Mouse (Mus musculus): ENCODE data around the gene Chst13. TPM values are rescaled to one million over a fixed set of nuclear protein-coding genes. Genes with fewer than 3 reads are reported as not detected.

The Chst13 gene
- total RNA-seq, 2 experiments from 2014 or later = 0.20 TPM; not detected in 1

DNA sequence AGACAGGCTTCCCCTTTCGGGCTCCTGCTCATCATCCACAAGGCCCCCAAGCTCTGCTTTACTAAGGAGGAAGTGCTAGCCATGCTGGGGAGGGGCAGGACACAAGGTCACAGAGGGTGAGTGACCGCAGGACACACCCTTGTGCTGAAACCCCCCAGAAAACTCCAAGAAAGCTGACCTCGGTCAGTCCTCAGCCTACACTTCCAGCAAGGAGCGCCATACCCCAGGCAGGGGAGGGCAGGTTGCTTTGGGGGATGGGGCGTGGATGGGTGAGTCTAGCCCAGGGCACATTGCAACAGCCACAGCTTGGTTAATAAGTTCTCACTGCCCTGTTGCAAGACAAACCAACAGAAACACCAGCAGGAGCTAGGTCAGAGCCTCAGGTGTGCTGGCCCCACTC, 4.6 kb downstream of the Chst13 start:
- no peak for DNase-seq (ENCODE audit: low spot score in 2 of 2)

DNA sequence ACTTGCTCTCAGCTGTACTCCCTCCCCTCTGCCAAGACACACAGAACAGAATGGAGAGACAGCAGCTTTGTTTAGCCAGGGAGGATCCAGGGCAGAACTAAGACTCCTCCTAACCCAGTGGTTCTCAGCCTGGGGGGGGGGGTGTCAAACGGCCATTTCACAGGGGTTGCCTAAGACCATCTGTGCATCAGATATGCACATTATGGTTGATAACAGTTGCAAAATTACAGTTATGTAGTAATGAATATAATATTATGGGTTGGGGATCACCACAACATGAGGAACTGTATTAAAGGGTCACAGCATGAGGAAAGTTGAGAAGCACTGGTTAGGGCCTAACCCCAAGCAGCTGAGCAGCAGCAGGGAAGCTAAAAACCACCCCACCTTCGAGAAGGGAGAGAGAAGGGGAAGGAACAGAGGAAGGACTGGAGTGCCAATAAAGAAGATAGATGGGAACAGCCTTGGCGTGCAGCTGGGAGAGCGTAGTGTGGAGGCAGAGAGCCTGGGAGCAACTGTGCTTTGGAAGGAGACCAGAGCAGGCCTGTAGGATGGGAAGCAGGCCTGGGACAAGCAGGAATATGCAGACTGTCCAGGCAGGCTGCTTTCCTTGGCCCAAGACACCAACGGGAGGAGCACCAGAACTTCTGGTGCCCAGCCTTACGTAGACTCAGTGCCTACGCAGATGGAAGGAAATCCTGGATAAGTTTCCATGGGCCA, 5.4 kb downstream of the Chst13 start:
- no peak for DNase-seq (ENCODE audit: low spot score in 2 of 2)

DNA sequence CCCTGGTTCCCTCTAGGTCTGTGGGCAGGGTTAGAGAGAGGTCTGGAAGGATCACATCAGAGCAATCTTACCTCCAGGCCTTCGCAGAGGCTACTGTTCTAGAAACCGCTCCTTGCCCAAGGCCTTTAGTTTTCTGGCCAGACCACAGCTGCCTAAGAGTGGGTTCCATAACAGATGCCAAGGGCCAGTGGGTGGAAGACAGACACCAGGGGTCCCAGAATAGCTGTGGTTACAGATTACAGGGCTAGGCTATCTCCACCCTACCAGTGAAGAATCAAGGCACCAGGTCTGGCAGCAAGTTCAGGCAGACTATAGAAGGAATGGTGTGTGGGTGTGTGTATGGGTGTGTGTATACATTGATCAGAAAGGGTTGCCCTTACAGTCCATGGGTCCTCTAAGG, 6.0 kb downstream of the Chst13 start:
- no peak for DNase-seq (ENCODE audit: low spot score in 2 of 2)

DNA sequence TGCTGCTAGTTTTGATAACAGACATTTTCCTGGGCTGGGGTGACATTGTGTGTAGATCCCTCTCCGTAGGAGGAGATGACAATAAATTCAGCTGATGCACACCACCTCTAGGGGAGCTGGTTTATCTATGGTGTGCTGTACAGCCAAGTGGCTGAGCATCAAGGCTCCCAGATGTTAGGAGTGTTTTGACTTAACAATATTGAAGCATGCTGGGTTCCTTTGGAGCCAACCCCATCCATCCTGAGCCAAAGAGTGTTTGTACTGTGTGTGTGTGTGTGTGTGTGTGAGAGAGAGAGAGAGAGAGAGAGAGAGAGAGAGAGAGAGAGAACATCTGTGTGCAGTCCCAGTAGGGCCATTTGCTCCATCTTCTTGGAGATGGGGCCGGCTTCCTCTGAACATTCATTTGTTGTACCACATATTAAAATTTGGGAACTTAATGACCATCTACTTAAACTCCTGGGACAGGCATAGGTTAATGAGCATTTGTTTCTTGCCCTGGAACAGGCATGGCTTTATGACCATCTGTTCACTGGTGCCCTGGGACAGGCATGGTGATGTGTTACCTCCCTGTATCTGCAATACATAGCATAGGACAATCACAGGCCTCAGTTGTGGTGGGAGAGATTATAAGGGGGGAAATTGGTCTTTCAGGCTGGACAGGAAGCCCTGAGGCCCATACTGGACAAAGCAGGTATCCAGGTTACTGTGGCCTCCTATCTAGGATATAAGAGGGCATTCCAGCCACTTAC, 7.3 kb downstream of the Chst13 start:
- DNase-seq (ENCODE audit: low spot score in 2 of 2) = no peak

DNA sequence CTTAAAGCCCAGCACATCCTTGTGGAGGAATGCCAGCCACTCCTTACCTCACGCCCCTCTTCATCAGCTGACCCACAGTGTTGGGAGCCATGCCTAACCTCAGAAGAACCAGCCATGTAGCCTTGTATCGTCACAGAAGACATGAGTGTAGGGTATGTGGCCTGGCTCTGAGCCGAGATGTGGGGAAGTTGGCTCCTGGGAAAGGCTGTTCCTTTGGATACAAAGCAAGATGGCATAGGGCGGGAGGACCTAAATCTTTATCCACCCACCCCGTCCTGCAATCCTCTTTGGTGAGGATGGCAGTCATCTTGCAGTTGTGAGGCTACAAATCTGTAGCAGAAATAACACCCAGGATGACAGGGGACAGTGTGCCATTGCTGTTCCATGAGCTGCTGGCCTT, 9.0 kb downstream of the Chst13 start:
- no peak for DNase-seq (ENCODE audit: low spot score in 2 of 2)

DNA sequence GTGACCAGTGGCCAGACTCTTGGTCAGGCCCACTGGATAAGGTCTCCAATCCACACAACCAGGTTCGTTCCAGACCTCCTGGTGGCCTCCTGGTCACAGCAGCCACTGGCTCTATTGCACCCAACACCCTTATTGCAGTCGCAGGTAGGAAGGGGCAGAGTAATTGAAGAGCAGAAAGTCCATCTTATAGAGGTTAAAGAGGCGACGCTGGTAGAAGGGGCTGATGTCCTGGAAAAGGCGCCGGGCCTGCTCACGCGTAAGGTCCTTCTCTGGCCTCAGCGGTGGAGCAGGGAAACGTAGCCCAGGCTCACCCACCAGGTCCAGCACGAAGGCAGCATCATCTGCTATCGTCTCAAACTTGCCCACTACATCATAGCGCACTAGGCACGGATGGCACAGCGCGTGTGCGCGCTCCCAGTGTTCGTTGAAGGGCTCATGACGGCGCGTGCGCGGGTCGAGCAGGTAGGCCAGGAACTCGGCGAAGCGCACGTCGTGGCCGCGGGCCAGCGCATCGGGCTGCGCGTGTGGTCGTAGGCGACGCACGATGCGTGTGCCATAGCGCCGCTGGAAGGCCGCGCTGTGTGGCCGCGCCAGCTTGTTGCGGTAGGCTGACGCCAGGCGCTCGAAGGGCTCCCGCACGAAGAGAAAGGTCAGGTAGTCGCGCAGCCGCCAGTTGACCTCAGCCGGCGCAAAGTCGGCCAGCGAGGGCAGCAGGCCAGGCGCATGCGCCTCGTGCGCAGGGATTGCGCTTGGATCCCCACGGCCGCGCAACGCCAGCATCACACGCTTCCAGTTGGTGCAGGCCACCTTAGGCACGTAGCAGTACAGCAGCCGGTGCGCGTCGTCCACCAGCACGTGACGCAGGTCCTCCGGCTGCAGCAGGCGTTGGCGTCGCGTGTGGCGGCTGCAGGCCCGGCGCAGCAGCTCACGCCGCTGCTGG, 15.9 kb downstream of the Chst13 start:
- DNase-seq (ENCODE audit: low spot score in 2 of 2) = peak in 1 of 2 experiments; percentile 1

DNA sequence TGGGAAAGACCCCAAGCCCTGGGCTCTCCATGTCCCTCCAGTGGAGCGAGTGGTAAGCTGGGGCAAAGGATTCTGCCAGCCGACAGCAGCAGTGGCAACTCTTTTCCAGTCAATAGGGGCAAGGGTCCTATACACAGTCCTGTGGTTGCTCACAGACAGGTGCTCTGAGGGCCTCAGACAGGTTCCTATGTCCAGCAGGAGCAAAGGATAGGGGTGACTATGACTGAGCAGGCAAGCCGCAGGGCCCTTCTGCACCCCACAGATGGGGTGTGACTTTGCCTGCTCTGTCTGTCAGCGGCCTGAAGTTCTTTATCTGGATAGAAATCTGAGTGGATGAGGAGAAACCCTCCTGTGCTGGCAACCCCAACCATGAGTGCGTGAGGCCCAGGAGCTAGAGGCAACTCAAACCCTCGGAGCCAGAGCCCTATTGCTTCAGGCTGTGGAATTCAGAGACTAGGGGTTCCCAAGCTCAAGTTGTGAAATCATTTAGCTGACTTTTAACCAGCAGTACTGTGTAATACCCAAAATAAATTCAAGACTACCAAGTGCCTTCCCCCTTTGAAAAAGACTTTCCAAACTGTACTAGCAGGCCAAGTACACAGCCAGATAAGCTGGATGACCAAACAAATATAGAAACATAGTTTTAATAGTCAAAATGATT, 18.5 kb downstream of the Chst13 start:
- no peak for DNase-seq (ENCODE audit: low spot score in 2 of 2)

DNA sequence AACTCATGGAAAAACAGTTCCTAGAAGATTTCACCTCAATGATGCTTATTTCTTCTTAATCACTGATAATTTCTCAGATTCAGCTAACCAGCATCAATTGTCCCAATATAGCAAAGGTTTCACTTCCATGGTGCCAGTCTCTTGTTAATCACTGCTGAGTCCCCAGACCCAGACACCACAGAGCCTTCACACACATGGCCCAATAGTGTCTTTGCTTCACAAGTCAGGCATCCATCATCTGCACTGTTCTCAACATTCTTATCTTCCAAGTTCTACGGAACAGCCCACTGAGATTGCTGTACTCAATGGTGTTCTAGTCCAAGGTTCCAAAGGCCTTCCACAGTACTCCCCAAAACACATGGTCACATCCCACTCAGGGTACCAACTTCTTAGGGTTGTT, 24.1 kb downstream of the Chst13 start, which contains the start of gene BC048671:
Gene BC048671 (plus strand): TSS at position 301 of the 400 bp plus-strand sequence.
- DNase-seq (ENCODE audit: low spot score in 2 of 2) = no peak

DNA sequence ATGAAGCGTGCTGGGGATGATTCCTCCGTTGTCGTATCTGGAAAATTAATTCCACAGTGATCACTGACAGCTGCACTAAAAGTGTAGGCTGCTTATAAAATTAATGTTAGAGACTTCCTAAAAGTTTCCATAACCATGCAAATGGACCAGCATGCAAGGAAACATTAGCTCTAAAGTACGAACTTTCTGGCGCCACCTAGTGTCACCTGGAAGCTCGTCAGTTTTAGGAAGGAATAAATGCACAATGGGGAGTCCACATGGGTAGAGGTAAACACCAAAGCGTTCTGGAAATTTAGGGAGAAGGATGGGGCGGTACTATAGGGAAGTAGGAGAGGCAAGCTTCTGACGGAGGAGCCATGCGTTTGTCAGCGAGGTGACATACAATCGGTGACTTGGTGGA, 36.7 kb downstream of the Chst13 start:
- peak; percentile 20 to 25 for DNase-seq (ENCODE audit: low spot score in 2 of 2)

Other genes starting within 250 kb of the Chst13 start
- gene Vmn1r49, start 246.7 kb downstream of the Chst13 start, total RNA-seq (2021) = not detected
- not detected for gene Vmn1r50, start 223.8 kb downstream of the Chst13 start, total RNA-seq (2021)
- not detected for gene Vmn1r51, start 202.6 kb downstream of the Chst13 start, total RNA-seq (2021)
- gene Vmn1r52, start 150.4 kb downstream of the Chst13 start, total RNA-seq (2021) = not detected
- gene V1ra8, start 122.4 kb downstream of the Chst13 start, total RNA-seq (2021) = not detected
- gene Vmn1r53, start 100.7 kb downstream of the Chst13 start, total RNA-seq (2021) = not detected
- gene Vmn1r54, start 78.9 kb downstream of the Chst13 start, total RNA-seq (2021) = not detected
- gene BC048671, start 24.0 kb downstream of the Chst13 start, total RNA-seq (2021) = not detected
- gene Uroc1, start 8.1 kb upstream of the Chst13 start, total RNA-seq (2021) = under 1 TPM in 1 of 2 experiments, not detected in 1; 0.13 TPM
- gene Zxdc, start 44.3 kb upstream of the Chst13 start, total RNA-seq (2021) = 10 to 100 TPM; 25.5 to 26.4 TPM
- gene Cfap100, start 103.6 kb upstream of the Chst13 start, total RNA-seq (2021) = 1 to 10 TPM; 8.8 to 9.2 TPM
- gene Klf15, start 137.4 kb upstream of the Chst13 start, total RNA-seq (2021) = 10 to 100 TPM; 18.5 to 23.7 TPM
- 10 to 100 TPM; 43.9 to 52.3 TPM for gene Aldh1l1, start 161.2 kb upstream of the Chst13 start, total RNA-seq (2021)